Mouse (Mus musculus) left cerebral cortex, postnatal 14 days (tissue): ENCODE results near the gene Gpc5. TPM values are rescaled to one million over a fixed set of nuclear protein-coding genes. Genes with fewer than 3 reads are reported as not detected.

ENCODE experiments used
- DNase-seq, 2 experiments: peaks; one replicate each; pipeline ENCODE4 v3.0.0; 2021 to 2022; ENCODE audit warnings: low spot score in 2 of 2, mixed read lengths in 1 of 2
- intact Hi-C: fragments of 180-260 bp; cut with DNase I; formaldehyde crosslinking; loops from one replicate; pipeline ENCODE4 v1.15.1; 2025
- total RNA-seq, 2 experiments: library from RNA; stranded (reverse); gene quantifications; 2 replicates each; pipeline ENCODE4 v1.2.3; 2021

Gpc5 gene
- total RNA-seq, 2 experiments from 2014 or later: 34.5 to 37.6 TPM

- intact Hi-C loops: no loop called here
- DNase-seq: no peak
Observed at GRCm38 (mm10) chr14:115633311-115633710, 541.3 kb downstream of the Gpc5 start.

DNA sequence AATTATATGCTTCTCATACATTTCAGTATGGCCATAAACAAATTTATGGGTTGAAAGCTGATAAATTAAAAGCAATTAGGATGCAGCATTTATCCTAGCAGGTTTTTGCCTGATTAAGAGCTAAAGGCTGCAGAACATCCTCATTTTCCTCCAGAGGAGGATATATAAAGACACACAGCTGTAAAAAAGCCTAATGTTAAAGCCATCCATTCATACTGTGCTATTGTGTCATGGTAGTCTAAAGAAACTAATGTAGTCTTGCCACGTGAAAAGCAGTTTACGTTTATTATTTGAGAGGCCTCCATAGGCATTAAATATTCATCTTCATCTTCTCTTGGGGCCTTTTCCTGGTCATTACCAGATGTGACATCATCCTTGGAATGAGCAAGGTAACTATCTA lies 587.9 kb downstream of the Gpc5 start:
- intact Hi-C loops: no loop called here
- no peak for DNase-seq

- no peak for DNase-seq
Observed at GRCm38 (mm10) chr14:115746013-115746412, 654.0 kb downstream of the Gpc5 start.

DNA sequence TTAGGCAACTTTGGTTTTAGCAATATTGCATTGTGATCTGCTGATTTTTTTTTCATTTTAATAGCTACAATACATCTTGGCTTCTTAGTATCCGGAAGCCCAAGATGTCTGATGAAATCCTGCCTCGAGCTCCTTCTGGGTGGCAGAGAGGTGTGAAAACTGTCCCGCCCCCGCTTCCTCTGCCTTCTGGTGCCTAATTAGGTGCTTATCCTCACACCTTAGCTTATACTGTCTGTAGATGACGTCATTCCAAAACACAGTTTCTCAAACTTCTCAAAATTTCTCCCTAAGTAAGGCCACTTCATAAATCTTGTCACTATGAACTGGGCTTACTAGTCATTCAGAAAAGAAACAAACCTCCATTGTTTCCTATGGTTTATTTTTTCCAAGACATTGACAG lies 668.2 kb downstream of the Gpc5 start:
- peak; percentile 22 to 54 for DNase-seq
- intact Hi-C loops: no loop called here

More at GRCm38 (mm10) chr14:115746013-115746412, 654.0 kb downstream of the Gpc5 start:
- intact Hi-C loops: no loop called here

DNA sequence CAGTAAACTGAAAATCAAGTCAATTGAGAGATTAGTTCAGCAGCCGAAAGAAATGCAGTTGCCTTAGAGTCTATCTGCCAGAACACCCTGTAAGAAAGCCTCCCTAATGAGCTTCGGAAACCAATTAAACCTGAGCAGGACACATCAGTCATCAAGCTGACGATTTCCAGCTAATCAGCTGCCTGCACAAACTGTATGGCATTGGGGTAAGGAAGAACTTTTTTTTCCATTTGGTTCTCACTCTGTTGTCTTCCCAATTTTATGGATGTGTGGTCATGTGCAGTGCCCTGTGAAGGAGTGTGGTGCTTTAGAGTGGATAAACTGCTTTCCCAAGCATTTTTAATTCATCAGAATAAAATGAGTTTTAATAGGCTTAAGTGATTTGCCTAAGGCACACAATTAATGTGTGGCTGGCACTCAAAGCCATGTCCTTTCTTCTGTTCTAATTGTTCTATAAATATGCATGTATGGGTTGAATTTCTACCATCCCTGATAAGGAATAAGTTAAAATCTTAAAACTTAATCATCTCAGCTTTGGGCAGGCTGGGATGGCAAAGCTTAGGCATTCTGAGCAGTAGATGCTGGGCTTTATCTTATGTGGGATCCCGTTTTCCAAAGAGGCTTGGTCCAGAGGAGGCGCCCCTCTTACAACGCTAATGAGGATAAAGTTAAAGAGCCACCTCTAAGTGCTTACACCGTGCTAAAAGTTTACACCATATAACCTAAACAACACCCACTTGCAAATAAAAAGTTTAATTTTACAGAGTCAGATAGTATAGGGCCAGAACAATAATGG lies 687.6 kb downstream of the Gpc5 start:
- intact Hi-C loops: no loop called here
- no peak for DNase-seq

DNA sequence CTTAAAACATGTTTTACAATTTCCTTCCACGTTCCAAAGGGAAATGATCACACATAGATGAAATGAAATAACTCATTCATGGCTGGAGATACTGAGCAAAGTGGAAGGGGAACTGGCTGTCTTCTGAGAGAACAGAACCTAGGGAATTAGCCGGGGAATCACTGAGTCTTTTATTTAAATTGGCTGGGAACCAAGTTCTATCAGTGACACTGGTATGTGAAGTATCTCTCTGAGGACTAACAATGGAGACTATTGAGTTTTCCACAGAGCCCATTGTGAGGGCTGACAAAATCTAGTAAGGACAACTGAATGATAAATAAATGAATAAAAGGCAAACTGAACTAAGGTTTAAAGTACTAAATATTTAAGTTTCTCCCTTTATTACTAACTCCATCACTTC lies 712.7 kb downstream of the Gpc5 start:
- peak in 1 of 2 experiments; percentile 15 for DNase-seq
- intact Hi-C loops: no loop called here

DNA sequence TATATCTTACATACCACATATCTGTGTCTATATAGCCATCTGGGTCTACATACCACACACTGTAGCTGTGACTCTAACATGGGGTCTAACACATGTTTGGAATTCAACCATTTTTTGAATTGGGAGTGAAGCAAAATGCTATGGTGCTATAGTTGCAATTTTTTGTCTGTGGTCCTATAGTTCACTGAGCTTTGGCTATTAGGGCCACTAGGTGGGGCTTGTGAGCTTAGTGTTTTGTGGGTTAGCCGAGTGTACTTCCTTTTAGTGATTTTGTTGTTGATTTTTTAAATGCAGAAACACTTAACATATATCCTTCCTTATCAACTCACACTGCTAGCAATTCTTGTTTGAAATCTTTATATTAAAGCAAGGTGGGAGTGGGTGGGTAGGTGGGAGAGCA lies 727.0 kb downstream of the Gpc5 start:
- intact Hi-C loops: no loop called here
- DNase-seq: no peak

GRCm38 (mm10) chr14:115821657-115822056 lies 729.6 kb downstream of the Gpc5 start:
- DNase-seq: no peak
- intact Hi-C loops: no loop called here

GRCm38 (mm10) chr14:115830485-115830884 lies 738.5 kb downstream of the Gpc5 start:
- intact Hi-C loops: loop anchor here (10.0 kb wide), 2 partner anchors 346 to 714 kb away; no protein-coding TSS in a partner anchor
- DNase-seq: no peak

DNA sequence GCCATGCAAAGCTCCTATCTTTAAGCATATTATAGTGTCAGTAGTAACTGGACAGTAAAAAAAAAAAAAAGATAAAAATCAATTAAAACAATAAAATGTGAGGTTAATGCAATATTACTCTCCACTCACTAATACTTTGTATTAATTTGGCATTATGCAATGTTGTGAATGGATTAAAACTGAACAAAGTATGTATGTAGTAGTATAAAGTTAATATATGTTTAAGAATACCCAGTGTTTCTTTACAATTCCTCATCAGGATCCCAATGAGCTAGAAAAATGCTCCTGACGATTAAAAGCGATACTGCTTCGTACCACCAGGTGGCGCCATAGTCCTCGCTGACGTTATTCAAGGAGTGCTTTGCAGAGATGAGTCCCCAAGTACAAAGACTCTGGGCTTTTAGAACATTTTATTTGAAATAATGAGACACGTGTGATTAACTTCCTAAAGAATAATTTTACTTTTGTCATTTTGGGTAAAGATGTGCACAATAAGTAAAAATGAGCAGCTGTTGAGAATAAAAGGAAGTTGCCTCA lies 739.3 kb downstream of the Gpc5 start:
- intact Hi-C loops: loop anchor here (10.0 kb wide), 2 partner anchors 346 to 714 kb away; no protein-coding TSS in a partner anchor
- DNase-seq: peak; percentile 84 to 89

- no peak for DNase-seq
- intact Hi-C loops: loop anchor here (10.0 kb wide), 2 partner anchors 347 to 713 kb away; no protein-coding TSS in a partner anchor
Observed at GRCm38 (mm10) chr14:115831854-115832625, 740.0 kb downstream of the Gpc5 start.

DNA sequence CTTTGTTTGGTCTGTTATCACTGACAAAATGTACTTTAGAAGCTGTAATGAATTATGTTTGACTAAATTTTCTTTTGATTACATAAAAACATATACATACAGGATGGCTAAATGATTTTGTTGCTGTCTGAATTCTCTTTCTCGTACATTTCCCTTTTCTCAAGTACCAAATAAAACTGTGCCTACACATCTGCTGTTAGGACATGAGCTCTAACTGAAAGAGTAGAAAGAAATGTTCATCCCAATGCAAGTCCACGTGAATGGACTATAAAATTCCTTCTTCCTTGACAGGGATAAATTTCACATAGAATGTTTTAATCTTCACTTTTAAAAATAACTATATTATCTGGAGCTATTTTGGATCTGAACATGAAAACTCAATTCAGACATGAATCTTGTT lies 751.8 kb downstream of the Gpc5 start:
- no peak for DNase-seq
- intact Hi-C loops: no loop called here

GRCm38 (mm10) chr14:115844773-115845427 lies 752.9 kb downstream of the Gpc5 start:
- intact Hi-C loops: no loop called here

DNA sequence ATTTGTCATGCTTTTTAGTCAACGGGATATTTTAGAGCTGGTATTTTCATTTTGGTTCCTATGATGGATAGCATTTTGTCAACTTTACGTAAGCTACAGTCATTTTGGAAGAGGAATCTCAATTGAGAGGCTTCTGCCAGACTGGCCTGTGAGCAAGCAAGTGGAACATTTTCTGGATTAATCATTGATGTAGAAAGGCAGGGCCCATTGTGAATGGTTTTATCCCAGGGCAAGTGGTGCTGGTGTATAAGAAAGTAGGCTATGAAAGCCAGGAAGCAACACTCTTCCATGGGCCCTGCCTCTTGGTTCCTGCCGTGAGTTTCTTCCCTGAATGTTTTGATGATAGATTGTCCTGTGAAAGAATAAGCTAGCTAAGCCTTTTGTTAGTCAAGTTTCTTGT lies 777.1 kb downstream of the Gpc5 start:
- DNase-seq: no peak
- intact Hi-C loops: no loop called here

More at GRCm38 (mm10) chr14:115844773-115845427, 752.9 kb downstream of the Gpc5 start:
- DNase-seq: no peak

- intact Hi-C loops: no loop called here
- no peak for DNase-seq
Observed at GRCm38 (mm10) chr14:115976062-115976461, 884.0 kb downstream of the Gpc5 start.

GRCm38 (mm10) chr14:115979233-115979632 lies 887.2 kb downstream of the Gpc5 start:
- DNase-seq: no peak
- intact Hi-C loops: no loop called here

GRCm38 (mm10) chr14:115990764-115991163 lies 898.7 kb downstream of the Gpc5 start:
- DNase-seq: no peak
- intact Hi-C loops: no loop called here

- no peak for DNase-seq
- intact Hi-C loops: no loop called here
Observed at GRCm38 (mm10) chr14:115993520-115994106, 901.6 kb downstream of the Gpc5 start.

DNA sequence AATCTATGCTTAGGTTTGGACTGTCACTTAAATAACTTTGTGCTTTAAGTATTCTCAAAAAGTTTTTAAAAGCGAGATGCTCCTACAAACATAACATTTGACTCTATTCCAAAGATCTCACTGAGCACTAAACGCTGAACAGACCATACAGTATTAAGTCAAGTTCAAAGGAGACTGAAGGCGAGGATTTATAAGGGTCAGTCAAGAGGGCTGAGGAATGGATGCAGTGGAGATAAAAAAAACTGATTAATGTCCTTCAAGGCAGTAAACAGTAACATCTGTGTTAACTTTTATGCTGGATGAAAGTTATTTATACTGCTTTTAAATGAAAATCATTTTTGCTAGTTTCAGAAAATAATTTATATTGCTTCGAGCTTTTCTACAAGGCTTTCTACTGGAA lies 906.9 kb downstream of the Gpc5 start:
- intact Hi-C loops: no loop called here
- no peak for DNase-seq
